Mouse (Mus musculus) heart, embryonic 16.5 days (tissue): Measurements from ENCODE around the gene Rho. TPM values are rescaled to one million over a fixed set of nuclear protein-coding genes. Genes with fewer than 3 reads are reported as not detected.

Experiments
- ATAC-seq: fragments of 200-750 bp; cut with Nextera tagmentation; replicated peaks from 2 replicates; pipeline ENCODE4 v1.8.0; 2017; ENCODE audit warnings: moderate number of reproducible peaks; ENCODE audit not compliant: insufficient read depth, low FRiP score; ENCODE audit errors: extremely low read depth
- H3K27ac ChIP-seq: fragments of 300-500 bp; sonication (generic); 2 replicates; pipeline ENCODE4 v1.5.1; 2014; ENCODE audit warnings: mild to moderate bottlenecking, low read length, control low read depth, moderate library complexity
- H3K27me3 ChIP-seq: fragments of 300-500 bp; sonication (generic); 2 replicates; pipeline ENCODE4 v1.6.1; 2014; ENCODE audit warnings: low read length, mixed read lengths; ENCODE audit not compliant: control insufficient read depth, insufficient read depth
- H3K36me3 ChIP-seq: fragments of 300-500 bp; sonication (generic); 2 replicates; pipeline ENCODE4 v1.6.1; 2014; ENCODE audit not compliant: control insufficient read depth, insufficient read depth
- H3K4me1 ChIP-seq: fragments of 300-500 bp; sonication (generic); 2 replicates; pipeline ENCODE4 v1.6.1; 2014; ENCODE audit warnings: low read length, mixed read lengths; ENCODE audit not compliant: control insufficient read depth, insufficient read depth
- H3K4me2 ChIP-seq: fragments of 300-500 bp; sonication (generic); 2 replicates; pipeline ENCODE4 v1.6.1; 2014; ENCODE audit warnings: low read depth, mild to moderate bottlenecking, control low read depth, low read length
- H3K4me3 ChIP-seq: fragments of 300-500 bp; sonication (generic); 2 replicates; pipeline ENCODE4 v1.5.1; 2014; ENCODE audit warnings: mild to moderate bottlenecking, control low read depth, low read length
- H3K9ac ChIP-seq: fragments of 300-500 bp; sonication (generic); 2 replicates; pipeline ENCODE4 v1.6.1; 2014; ENCODE audit warnings: low read length, control low read depth
- H3K9me3 ChIP-seq: fragments of 300-500 bp; sonication (generic); replicated peaks from 2 replicates; pipeline ENCODE4 v1.6.1; 2016; ENCODE audit warnings: low read length; ENCODE audit not compliant: control insufficient read depth
- WGBS: fragments of 180-500 bp; shearing (Covaris S2); extraction: QIAGEN DNeasy Blood & Tissue Kit; methylation state at CpG from one replicate; pipeline ENCODE4 v1.1.7; 2014; 5-methylcytosine and 5-hydroxymethylcytosine counted together
- polyA plus RNA-seq: library from polyadenylated mRNA; unstranded; fragments of >200 nt; fragmentation: Nextera tagmentation; extraction: Ambion mirVana; gene quantifications from 2 replicates; pipeline ENCODE4 v1.2.1, GENCODE M21; 2015

Rho gene
- polyA plus RNA-seq, 1 experiment from 2014 or later = not detected

- no peaks in the 10 kb centered on the region for H3K9me3 ChIP-seq
- no peaks in the 10 kb centered on the region; the same call in 1 of the 2 replicates for H3K36me3 ChIP-seq
- H3K4me2 ChIP-seq = no peak overlapping the region
- no peaks in the 10 kb centered on the region for H3K27me3 ChIP-seq
- no peak overlapping the region for H3K27ac ChIP-seq
- peaks cover 12% of the 10 kb centered on the region for H3K4me1 ChIP-seq
- H3K4me3 ChIP-seq = no peak overlapping the region
- ATAC-seq = no peak
- WGBS = 88% methylated on average over 19 of the region's 19 CpGs
- no peak overlapping the region for H3K9ac ChIP-seq
Observed at GRCm38 (mm10) chr6:115966227-115966966, 34.8 kb downstream of the Rho start.

GRCm38 (mm10) chr6:115967291-115967880 is 35.8 kb downstream of the Rho start:
- no peak for ATAC-seq
- no peaks in the 10 kb centered on the region; the same call in 1 of the 2 replicates for H3K36me3 ChIP-seq
- H3K27me3 ChIP-seq = no peaks in the 10 kb centered on the region
- WGBS = 92% methylated on average over 15 of the region's 15 CpGs
- H3K4me2 ChIP-seq = no peak overlapping the region
- no peak overlapping the region for H3K9ac ChIP-seq
- H3K27ac ChIP-seq = no peak overlapping the region
- no peak overlapping the region for H3K4me3 ChIP-seq
- H3K4me1 ChIP-seq = peaks cover 22% of the 10 kb centered on the region
- H3K9me3 ChIP-seq = no peaks in the 10 kb centered on the region

GRCm38 (mm10) chr6:115968086-115968485 is 36.5 kb downstream of the Rho start:
- H3K4me3 ChIP-seq = no peak overlapping the region
- no peak overlapping the region for H3K27ac ChIP-seq
- 77% methylated on average over 5 of the region's 5 CpGs for WGBS
- no peaks in the 10 kb centered on the region for H3K27me3 ChIP-seq
- no peak for ATAC-seq
- no peak overlapping the region for H3K9ac ChIP-seq
- no peaks in the 10 kb centered on the region; the same call in 1 of the 2 replicates for H3K36me3 ChIP-seq
- no peaks in the 10 kb centered on the region for H3K9me3 ChIP-seq
- H3K4me1 ChIP-seq = peaks cover 25% of the 10 kb centered on the region
- H3K4me2 ChIP-seq = no peak overlapping the region

- H3K4me1 ChIP-seq = peaks cover 25% of the 10 kb centered on the region
- H3K36me3 ChIP-seq = no peaks in the 10 kb centered on the region
Observed at GRCm38 (mm10) chr6:115968700-115969099, 37.2 kb downstream of the Rho start.

GRCm38 (mm10) chr6:115969103-115969502 is 37.6 kb downstream of the Rho start:
- H3K4me1 ChIP-seq = peaks cover 25% of the 10 kb centered on the region
- no peak overlapping the region for H3K4me3 ChIP-seq
- H3K9ac ChIP-seq = no peak overlapping the region
- H3K27me3 ChIP-seq = no peaks in the 10 kb centered on the region
- WGBS = 64% methylated on average over 9 of the region's 9 CpGs
- ATAC-seq = no peak
- no peaks in the 10 kb centered on the region for H3K9me3 ChIP-seq
- no peaks in the 10 kb centered on the region for H3K36me3 ChIP-seq
- no peak overlapping the region for H3K4me2 ChIP-seq
- H3K27ac ChIP-seq = no peak overlapping the region

More at GRCm38 (mm10) chr6:115968700-115969099, 37.2 kb downstream of the Rho start:
- Histone ChIP-seq H3K4me2 (no peak overlapping the region), H3K4me3 (no peak overlapping the region), H3K9me3 (no peaks in the 10 kb centered on the region), H3K27me3 (no peaks in the 10 kb centered on the region), H3K9ac (no peak overlapping the region), H3K27ac (no peak overlapping the region)
- WGBS = 79% methylated on average over 6 of the region's 6 CpGs
- no peak for ATAC-seq

- no peak for ATAC-seq
- Histone ChIP-seq H3K36me3 (no peaks in the 10 kb centered on the region), H3K27ac (no peak overlapping the region), H3K4me2 (no peak overlapping the region), H3K9ac (peak overlapping the region; percentile 11; the same call in 1 of the 2 replicates), H3K4me1 (peaks cover 27% of the 10 kb centered on the region), H3K9me3 (no peaks in the 10 kb centered on the region), H3K4me3 (no peak overlapping the region), H3K27me3 (no peaks in the 10 kb centered on the region)
- 75% methylated on average over 4 of the region's 6 CpGs for WGBS
Observed at GRCm38 (mm10) chr6:115969952-115970351, 38.4 kb downstream of the Rho start.

GRCm38 (mm10) chr6:115971273-115972060 is 39.9 kb downstream of the Rho start:
- no peak overlapping the region for H3K4me2 ChIP-seq
- no peaks in the 10 kb centered on the region for H3K9me3 ChIP-seq
- no peak overlapping the region for H3K4me3 ChIP-seq
- 37% methylated on average over 13 of the region's 13 CpGs for WGBS
- H3K27ac ChIP-seq = peak overlapping the region; percentile 55
- 0 out of 2 replicates have a peak overlapping the region, but pooled peaks have one; percentile 3 for H3K9ac ChIP-seq
- ATAC-seq = 0 out of 2 replicates have a peak, but pooled peaks have one; percentile 11
- H3K36me3 ChIP-seq = no peaks in the 10 kb centered on the region
- H3K4me1 ChIP-seq = peaks cover 27% of the 10 kb centered on the region
- H3K27me3 ChIP-seq = no peaks in the 10 kb centered on the region

GRCm38 (mm10) chr6:115972083-115972764 is 40.7 kb downstream of the Rho start:
- Histone ChIP-seq H3K4me2 (no peak overlapping the region), H3K36me3 (no peaks in the 10 kb centered on the region), H3K4me1 (peaks cover 27% of the 10 kb centered on the region), H3K27ac (no peak overlapping the region; the same call in 1 of the 2 replicates), H3K27me3 (no peaks in the 10 kb centered on the region), H3K4me3 (no peak overlapping the region), H3K9ac (no peak overlapping the region), H3K9me3 (no peaks in the 10 kb centered on the region)
- ATAC-seq = no peak
- WGBS = 67% methylated on average over 7 of the region's 7 CpGs
